Mouse (Mus musculus) brain, adult 2 months (tissue): ENCODE measurements at regions not wholly inside any gene's neighbourhood (a gene's known extent, or its start where the extent isn't known, plus 50 kb on each side); places are given as distances from the start of the nearest gene placed in this dataset.

Experiments used
- DNase-seq: peaks from one replicate; pipeline ENCODE4 v3.0.0; 2011; ENCODE audit warnings: low read depth, low spot score

- peak; percentile 58 for DNase-seq
Observed at GRCm38 (mm10) chr15:67901191-67901601, 1400.5 kb upstream of the Lrrc6 start.

DNA sequence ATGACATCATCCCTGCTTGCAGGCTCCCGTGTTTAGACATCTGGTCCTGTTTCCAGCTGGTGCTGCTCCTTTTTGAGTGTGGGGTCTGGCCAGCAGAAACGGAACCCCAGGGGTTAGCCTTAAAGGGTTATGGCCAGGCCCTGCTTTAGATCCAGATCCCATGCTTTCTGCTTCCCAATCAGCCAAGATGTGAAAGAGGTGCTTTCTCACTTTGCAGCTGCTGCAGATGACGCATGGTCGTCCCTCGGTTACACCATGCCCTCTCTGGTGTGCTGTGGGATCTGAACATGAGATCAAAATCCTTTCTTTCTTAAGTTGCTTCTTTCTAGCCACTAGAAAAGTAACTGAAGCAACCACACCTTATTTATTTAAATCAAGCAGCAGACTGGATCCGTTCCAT, 1399.1 kb upstream of the Lrrc6 start:
- peak; percentile 23 for DNase-seq

DNA sequence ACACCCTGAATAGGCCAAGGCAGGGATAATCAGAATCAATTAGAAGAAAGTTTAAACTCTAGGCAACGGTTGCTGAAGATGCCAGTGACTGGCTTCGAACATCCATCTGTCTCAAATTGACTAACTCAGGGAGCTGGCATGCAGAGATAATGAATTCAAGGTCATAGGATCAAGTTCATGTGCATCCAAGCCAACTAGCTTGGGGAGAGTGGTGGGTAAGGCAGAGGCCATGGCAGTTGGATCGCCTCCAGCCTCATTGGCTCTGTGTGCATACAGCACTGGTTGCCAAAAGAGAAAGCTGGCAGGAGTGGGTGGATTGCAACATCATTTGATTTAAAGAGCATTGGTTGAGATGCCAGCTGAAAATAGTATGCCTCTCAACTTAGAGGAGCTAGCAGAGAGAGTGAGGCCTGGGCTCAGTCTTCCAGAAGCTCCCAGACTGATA, 1398.3 kb upstream of the Lrrc6 start:
- peak; percentile 82 for DNase-seq

GRCm38 (mm10) chr15:67892066-67892465, 1391.4 kb upstream of the Lrrc6 start:
- DNase-seq = no peak

- DNase-seq = no peak
Observed at GRCm38 (mm10) chr15:67890612-67891304, 1390.0 kb upstream of the Lrrc6 start.

GRCm38 (mm10) chr15:67888548-67888947, 1387.8 kb upstream of the Lrrc6 start:
- peak; percentile 71 for DNase-seq

- DNase-seq = no peak
Observed at GRCm38 (mm10) chr15:67855291-67855690, 1354.6 kb upstream of the Lrrc6 start.

DNA sequence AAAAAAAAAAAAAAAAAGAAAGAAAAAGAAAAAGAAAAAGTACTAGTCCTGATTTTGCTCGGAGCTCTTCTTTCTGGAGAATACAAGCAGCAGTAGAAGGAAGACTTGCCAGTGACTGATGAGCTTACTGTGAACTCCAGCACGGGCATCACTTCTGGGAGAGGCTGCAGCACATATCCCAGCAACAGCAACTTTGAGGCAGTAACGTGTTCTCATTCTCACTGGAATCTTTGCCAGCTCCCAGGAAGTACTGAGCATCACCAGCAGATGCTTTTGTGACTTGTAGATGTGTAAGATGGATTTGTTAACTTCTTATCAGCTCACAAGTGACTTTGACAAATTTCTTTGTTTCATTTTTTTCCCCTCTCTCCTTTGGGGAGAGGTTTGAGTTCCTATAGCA, 1349.4 kb upstream of the Lrrc6 start:
- DNase-seq = peak; percentile 73

DNA sequence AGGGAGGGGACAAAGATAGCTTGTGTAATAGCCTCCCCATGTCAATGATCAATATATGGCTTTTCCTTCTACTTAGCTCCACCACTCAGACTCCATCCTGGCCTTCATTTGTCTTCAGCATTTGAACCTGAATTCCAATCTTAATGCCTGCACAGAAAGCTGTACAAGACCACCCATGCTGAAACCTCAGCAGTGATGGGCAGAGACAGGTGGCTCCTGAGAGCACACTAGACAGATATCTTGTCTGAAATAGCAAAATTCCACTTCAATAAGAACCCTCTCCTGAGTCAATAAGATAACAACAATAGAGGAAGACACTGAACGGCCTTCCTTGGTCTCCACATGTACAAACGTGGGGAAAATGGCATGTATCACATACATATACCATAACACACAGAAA, 1345.0 kb upstream of the Lrrc6 start:
- no peak for DNase-seq

DNA sequence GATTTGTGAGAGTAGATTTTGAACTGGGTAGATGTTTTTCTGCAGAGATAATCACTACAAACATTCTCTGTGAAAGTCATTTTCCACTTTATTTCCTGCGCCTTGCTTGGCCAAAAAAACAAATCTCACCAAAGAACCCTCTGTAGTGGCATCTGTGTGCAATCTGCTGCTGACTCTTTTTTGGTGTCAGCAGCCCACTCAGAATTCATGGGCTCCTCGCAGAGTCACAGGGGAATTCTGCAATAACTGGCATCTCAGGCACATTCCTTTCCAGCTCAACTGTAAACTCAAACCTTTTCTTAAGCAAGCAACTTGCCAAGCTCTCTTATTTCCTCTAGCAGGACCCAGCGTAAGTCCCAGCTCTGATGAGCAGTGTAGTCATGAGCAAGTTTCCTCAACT, 1340.0 kb upstream of the Lrrc6 start:
- peak; percentile 92 for DNase-seq

- no peak for DNase-seq
Observed at GRCm38 (mm10) chr15:67825796-67826484, 1325.2 kb upstream of the Lrrc6 start.

DNA sequence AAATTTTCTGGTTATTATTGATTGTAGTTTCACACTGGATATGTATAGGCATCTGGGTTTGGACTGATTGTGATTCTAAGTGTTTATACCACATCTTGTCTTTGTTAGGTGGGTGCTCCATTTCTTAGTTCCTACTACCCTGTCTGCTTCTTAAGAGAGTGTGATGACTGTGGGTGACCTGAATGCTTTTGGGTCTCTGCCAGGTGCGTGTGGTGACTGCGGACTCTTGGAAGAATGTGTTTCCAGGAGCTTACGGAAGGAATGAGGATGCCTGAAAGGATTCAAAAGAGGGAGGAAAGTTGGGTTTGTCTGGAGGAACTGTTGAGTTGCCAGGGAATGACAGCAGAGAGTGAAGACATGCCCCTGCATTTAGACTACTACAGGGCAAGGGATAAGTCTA, 1322.5 kb upstream of the Lrrc6 start:
- peak; percentile 3 for DNase-seq

GRCm38 (mm10) chr15:67799871-67800270, 1299.2 kb upstream of the Lrrc6 start:
- no peak for DNase-seq

- DNase-seq = no peak
Observed at GRCm38 (mm10) chr15:67795578-67795977, 1294.9 kb upstream of the Lrrc6 start.

DNA sequence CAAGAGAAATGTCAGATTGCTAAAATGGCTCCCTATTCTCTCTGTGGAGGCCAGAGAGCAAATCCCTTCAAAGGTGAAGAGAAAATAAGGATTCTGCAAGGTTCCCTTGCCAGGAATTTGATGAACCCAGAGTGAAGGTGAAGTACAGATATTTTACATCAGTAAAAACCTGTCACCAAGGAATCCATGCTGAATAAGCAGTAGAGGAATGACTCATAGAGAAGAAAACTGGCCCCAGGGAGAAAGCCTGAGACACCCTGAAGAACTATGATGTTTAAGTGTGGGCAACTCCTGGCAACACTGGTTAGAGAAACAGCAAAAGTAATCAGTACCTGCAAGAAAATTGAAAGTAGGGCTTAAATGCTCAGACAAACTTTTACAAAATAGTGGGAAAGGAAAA, 1292.1 kb upstream of the Lrrc6 start:
- DNase-seq = no peak

- peak; percentile 47 for DNase-seq
Observed at GRCm38 (mm10) chr15:67788587-67788986, 1287.9 kb upstream of the Lrrc6 start.

DNA sequence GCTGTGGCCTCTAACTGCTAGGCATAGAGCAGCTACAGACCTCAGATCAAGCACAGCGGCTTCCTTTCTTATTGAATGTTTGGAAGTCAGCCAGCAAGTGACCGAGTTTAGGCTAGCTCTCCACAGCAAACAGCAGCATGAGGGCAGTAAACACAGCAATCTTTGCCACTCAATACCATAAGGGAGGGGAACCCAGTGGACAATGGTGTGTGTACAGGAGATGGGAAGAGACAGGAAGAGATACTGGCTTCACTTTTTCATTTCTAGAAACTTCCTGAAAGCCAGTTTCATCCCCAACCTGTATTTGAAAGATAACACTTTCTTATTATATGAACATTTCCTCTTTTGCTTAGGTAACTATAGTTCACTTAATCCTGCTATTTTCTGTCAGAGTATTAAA, 1284.9 kb upstream of the Lrrc6 start:
- DNase-seq = no peak

DNA sequence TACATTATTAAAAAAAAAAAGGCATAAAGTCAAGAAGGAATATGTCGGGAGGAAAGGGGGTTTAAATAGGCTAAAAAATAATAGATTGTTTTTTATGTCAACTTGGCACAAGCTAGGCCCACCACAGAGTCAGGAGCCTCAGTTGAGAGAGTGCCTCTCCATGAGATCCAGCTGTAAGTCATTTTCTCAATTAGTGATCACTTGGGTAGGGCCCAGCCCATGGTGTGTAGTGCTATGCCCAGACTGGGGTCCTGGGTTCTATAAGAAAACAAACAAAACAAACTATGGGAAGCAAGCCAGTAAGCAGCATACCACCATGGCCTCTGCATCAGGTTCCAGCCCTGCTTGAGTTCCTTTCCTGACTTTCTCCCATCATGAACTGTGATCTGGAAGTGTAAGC, 1283.0 kb upstream of the Lrrc6 start:
- no peak for DNase-seq

GRCm38 (mm10) chr15:67782505-67782904, 1281.8 kb upstream of the Lrrc6 start:
- no peak for DNase-seq

DNA sequence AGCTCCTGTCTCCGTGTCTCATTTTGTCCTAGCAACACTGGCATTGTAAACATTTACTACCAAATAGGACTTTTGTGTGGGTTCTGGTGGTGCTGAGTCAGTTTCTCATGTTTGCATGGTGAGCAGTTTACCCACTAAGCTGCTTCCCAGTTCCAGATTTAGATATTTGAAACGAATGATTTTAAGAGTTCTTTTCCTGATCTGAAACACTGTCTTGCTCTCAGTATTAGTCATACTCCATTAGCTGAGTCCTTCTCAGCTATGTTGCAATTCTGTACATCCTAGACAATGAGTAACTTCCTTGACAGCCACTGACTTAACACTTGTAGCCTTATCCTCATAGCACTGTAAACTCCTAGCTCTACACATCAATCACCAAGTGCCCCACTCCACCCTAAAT, 1280.1 kb upstream of the Lrrc6 start:
- peak; percentile 64 for DNase-seq

DNA sequence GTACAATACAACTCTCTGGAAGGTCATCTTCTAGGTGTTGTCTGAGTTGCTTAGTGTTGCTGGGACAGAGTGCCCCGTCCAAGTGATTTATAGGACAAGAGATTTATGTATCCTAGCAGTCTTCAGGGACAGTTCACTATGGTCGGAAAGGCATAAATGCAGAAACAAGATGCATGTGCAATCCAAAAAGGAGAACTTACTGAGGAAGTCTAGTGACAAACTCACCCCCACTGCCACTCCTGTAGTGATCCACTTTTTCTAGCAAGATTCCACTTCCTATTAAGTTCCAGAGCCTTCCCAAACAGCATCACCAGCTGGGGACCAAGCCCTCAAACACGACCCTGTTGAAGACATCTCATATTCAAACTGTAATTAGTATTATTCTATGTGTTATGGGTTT, 1266.9 kb upstream of the Lrrc6 start:
- no peak for DNase-seq

- peak; percentile 81 for DNase-seq
Observed at GRCm38 (mm10) chr15:67759221-67759620, 1258.5 kb upstream of the Lrrc6 start.

DNA sequence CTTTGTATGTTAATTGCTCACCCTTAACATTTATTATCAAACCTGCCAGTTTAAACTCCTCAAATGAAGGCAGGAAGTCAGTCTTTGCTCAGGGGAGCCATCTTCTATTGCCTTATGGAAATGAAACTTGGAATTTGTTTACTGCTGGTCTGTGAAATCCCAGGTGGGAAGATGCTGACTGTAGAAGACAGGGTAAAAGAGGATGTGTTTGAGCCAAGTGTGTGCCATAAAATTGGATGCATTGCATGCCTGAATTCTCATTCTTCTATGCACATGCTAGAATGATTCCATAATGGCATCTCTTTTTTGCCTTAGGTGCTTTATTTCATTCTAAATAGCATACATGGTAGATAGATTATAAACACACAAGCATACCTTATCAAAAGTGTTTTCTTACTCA, 1249.9 kb upstream of the Lrrc6 start:
- no peak for DNase-seq
